Mouse (Mus musculus) kidney, adult 2 months (tissue): ENCODE results near the gene Bin2.
A peak's percentile ranks its signal among the peaks of the same experiment; 100 is the strongest.

Experiments
- CTCF ChIP-seq: fragments of 200-500 bp; conservative IDR thresholded peaks from 2 replicates; pipeline ENCODE4 v1.5.1; 2011; ENCODE audit warnings: low read depth, mild to moderate bottlenecking, control low read depth, low read length, moderate library complexity, mixed read lengths; ENCODE audit not compliant: insufficient read depth, insufficient read length
- POLR2A ChIP-seq: fragments of 200-500 bp; IDR thresholded peaks from one replicate; pipeline ENCODE4 v1.6.1; 2011; ENCODE audit warnings: low read depth, low read length, control low read depth

- peak; percentile 92 for TF ChIP-seq CTCF
- no peak for TF ChIP-seq POLR2A
Observed at GRCm38 (mm10) chr15:100683041-100683440, 13.7 kb upstream of the Bin2 start.
